Mouse (Mus musculus): Measurements from ENCODE around the gene Sult1d1. TPM values are rescaled to one million over a fixed set of nuclear protein-coding genes. Genes with fewer than 3 reads are reported as not detected.

The Sult1d1 gene
- not detected for polyA plus RNA-seq (2017; shearing (Covaris generic))

DNA sequence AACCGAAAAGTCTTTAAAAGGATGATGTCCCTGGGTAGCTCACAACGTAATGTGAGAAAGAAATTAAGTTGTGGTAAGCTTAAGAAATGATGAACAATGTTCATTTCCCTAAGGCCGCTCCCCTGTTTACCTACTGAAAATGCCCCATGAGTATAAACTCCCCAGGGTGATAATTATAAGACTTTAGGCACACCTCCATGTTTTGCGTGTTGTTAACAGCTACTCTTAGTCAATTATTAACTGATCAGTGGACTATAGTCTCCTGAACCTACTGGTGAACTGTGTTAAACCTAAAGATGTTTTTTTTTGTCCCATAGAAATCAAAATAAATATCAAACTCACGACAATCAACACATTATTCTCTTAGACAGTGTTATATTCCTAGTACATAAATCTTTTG, at the start of gene Sult1d1:
Gene Sult1d1, minus strand, starts transcription at position 183 of the 400 bp plus-strand sequence.

DNA sequence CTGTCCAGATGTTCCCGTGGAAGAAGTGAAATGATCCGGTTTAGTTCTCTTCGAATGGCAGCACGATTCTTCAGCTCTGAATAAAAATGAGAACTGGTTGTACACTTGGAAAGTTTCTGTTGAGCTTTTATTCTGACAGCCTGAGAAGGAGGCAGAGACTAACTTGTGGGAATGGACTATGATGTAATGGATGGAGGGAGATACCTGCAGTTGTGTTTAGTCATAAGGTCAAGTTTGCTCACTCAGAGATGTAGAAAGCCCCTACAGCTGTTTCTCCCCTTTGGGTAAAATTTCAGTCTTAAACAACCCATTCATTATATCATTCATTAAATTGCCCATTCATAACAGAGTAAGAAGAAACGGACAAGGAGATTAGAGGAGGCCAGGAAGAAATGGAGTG, 22.7 kb upstream of the Sult1d1 start, which contains the start of gene Sult1e1:
Gene Sult1e1, minus strand, starts transcription at position 101 of the 400 bp plus-strand sequence.

DNA sequence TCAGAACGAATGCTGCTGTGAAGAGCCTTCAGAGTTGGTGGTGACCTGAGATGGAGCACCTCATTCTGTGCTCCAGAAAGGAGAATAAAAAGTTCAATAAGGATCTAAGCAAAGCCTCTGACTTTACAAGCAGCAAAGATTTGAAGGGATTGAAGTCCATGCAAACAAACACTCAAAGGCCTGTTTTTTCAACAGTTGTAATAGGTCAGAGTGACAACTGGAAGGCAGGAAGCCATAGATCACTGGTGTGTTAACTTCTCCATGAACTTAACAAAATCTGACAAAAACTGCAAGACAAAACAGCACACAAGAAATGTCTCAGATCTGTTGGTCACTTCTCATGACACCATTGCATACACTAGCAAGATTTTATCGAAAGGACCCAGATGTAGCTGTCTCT, 30.7 kb downstream of the Sult1d1 start, which contains the start of gene Sult1b1:
Gene Sult1b1, minus strand, starts transcription at position 85 of the 400 bp plus-strand sequence.

Other genes starting within 250 kb of the Sult1d1 start
- not detected for gene Ugt2a3, start 231.8 kb downstream of the Sult1d1 start, polyA plus RNA-seq (2017; shearing (Covaris generic))
- not detected for gene Ugt2b38, start 144.8 kb downstream of the Sult1d1 start, polyA plus RNA-seq (2017; shearing (Covaris generic))
- not detected for gene Ugt2a2, start 86.8 kb downstream of the Sult1d1 start, polyA plus RNA-seq (2017; shearing (Covaris generic))
- gene Gm43638, start 82.2 kb downstream of the Sult1d1 start, polyA plus RNA-seq (2017; shearing (Covaris generic)) = not detected
- not detected for gene Ugt2a1, start 78.2 kb downstream of the Sult1d1 start, polyA plus RNA-seq (2017; shearing (Covaris generic))
- not detected for gene Sult1b1, start 30.8 kb downstream of the Sult1d1 start, polyA plus RNA-seq (2017; shearing (Covaris generic))
- gene Sult1e1, start 22.6 kb upstream of the Sult1d1 start, polyA plus RNA-seq (2017; shearing (Covaris generic)) = not detected
- not detected for gene Csn1s1, start 97.2 kb upstream of the Sult1d1 start, polyA plus RNA-seq (2017; shearing (Covaris generic))
- not detected for gene Csn2, start 130.6 kb upstream of the Sult1d1 start, polyA plus RNA-seq (2017; shearing (Covaris generic))
- gene Csn1s2a, start 205.5 kb upstream of the Sult1d1 start, polyA plus RNA-seq (2017; shearing (Covaris generic)) = not detected
- not detected for gene Csn1s2b, start 239.1 kb upstream of the Sult1d1 start, polyA plus RNA-seq (2017; shearing (Covaris generic))